Mouse (Mus musculus) CH12.LX (cell line): Measurements from ENCODE around the gene Ap2a2.

Experiments
- CHD2 ChIP-seq: IDR thresholded peaks from 2 replicates; pipeline ENCODE4 v1.6.1; 2011; ENCODE audit warnings: low read length, improper control_type of control experiment
- CTCF ChIP-seq, 2 experiments: IDR thresholded peaks in 1 of 2; conservative IDR thresholded peaks in 1 of 2; 2 replicates each; pipeline ENCODE4 v1.5.1; 2011 to 2012; ENCODE audit warnings: low read depth in 2 of 2, low read length in 2 of 2, improper control_type of control experiment in 1 of 2, inconsistent platforms in 1 of 2, mild to moderate bottlenecking in 1 of 2, moderate library complexity in 1 of 2
- EP300 ChIP-seq: IDR thresholded peaks from 2 replicates; pipeline ENCODE4 v1.6.1; 2011; ENCODE audit warnings: low read length, improper control_type of control experiment
- MAX ChIP-seq: IDR thresholded peaks from 2 replicates; pipeline ENCODE4 v1.6.1; 2011; ENCODE audit warnings: low read length, improper control_type of control experiment
- MAZ ChIP-seq: IDR thresholded peaks from 2 replicates; pipeline ENCODE4 v1.6.1; 2012; ENCODE audit warnings: low read depth, mild to moderate bottlenecking, inconsistent platforms, low read length, improper control_type of control experiment, moderate library complexity
- MEF2A ChIP-seq: IDR thresholded peaks from 2 replicates; pipeline ENCODE4 v1.6.1; 2014; ENCODE audit warnings: low read depth, mild to moderate bottlenecking, inconsistent platforms, low read length, improper control_type of control experiment, borderline replicate concordance
- POLR2A ChIP-seq: IDR thresholded peaks from 2 replicates; pipeline ENCODE4 v1.6.1; 2011; ENCODE audit warnings: low read depth, mild to moderate bottlenecking, improper control_type of control experiment, low read length
- POLR2AphosphoS2 ChIP-seq: IDR thresholded peaks from 2 replicates; pipeline ENCODE4 v1.6.1; 2011; ENCODE audit warnings: low read depth, low read length, improper control_type of control experiment
- RAD21 ChIP-seq: IDR thresholded peaks from 2 replicates; pipeline ENCODE4 v1.6.1; 2011; ENCODE audit warnings: low read depth, mild to moderate bottlenecking, low read length, improper control_type of control experiment, moderate library complexity

- TF ChIP-seq EP300, result no peak
- no peak for TF ChIP-seq RAD21
- no peak for TF ChIP-seq MEF2A
- TF ChIP-seq CHD2, result no peak
- no peak for TF ChIP-seq POLR2A
- TF ChIP-seq MAZ, result no peak
- no peak for TF ChIP-seq CTCF (conservative IDR thresholded peaks at IDR 0.05 in 1 of 2, IDR thresholded peaks at IDR 0.05 in 1 of 2; ENCODE audit: low read depth in 2 of 2, low read length in 2 of 2)
- no peak for TF ChIP-seq POLR2AphosphoS2
- TF ChIP-seq MAX, result no peak
Observed at GRCm38 (mm10) chr7:141597563-141597962, 35.6 kb downstream of the Ap2a2 start.
